Mouse (Mus musculus) cerebellum, postnatal 25 days (tissue): ENCODE results near the gene Gbp3.

Experiments
- DNase-seq, 2 experiments: peaks; one replicate each; pipeline ENCODE4 v3.0.0; 2021; ENCODE audit warnings: mixed read lengths in 2 of 2

The Gbp3 gene

GRCm38 (mm10) chr3:142590431-142591067, 30.7 kb downstream of the Gbp3 start:
- DNase-seq = no peak

- no peak for DNase-seq
Observed at GRCm38 (mm10) chr3:142594547-142594946, 34.7 kb downstream of the Gbp3 start, which contains the start of gene Gbp2b. TSS of gene Gbp2b (plus strand) at chr3:142594847.

DNA sequence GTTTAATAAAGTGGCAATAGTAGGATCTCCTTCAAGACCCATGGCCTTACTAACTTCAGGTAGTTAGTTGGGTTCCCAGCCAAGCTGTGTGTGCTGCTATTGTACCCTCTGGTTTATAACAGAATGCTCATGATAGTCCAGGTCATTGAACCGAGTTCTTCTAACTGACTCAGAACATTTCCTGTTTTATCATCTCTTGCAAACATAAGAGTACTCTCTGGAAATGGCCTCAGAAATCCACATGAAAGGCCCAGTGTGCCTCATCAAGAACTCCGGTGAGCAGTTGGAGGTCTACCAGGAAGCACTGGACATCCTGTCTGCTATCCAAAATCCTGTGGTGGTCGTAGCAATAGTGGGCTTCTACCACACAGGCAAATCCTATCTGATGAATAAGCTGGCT, 38.1 kb downstream of the Gbp3 start:
- no peak for DNase-seq

- no peak for DNase-seq
Observed at GRCm38 (mm10) chr3:142601675-142602074, 41.8 kb downstream of the Gbp3 start.

GRCm38 (mm10) chr3:142618658-142619057, 58.8 kb downstream of the Gbp3 start:
- DNase-seq = no peak

GRCm38 (mm10) chr3:142619606-142620005, 59.8 kb downstream of the Gbp3 start:
- no peak for DNase-seq

- DNase-seq = no peak
Observed at GRCm38 (mm10) chr3:142620111-142620955, 60.5 kb downstream of the Gbp3 start, which contains the start of gene Gbp2. TSS of gene Gbp2 (plus strand) at chr3:142620602.

DNA sequence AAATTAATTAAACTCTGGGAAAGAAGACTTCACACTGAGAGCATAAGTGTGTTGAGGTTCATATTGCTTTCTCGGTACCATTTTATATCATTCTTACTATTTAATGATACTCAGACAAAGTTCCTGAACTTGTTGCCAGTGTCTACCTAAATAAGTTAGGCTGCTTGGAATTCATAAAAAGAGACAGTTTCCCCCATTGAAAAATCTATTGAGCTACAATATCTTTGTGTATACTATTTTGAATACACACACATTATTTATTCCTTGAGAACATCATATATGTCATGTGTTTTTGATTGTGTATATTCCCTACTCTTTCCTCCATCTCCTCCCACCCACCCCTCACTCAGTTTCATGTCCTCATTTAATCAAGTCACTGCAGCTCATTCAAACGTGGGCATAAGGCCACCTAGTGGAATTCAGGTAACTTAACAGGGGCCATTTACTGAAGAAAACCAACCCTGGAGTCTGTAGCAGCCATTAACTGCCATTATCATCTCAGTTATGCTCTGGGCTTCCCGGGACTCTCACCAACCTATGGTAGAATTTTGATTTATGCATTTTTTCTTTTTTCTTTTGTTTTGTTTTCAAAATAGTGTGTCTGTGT, 61.2 kb downstream of the Gbp3 start:
- no peak for DNase-seq
